Mouse (Mus musculus): Measurements from ENCODE around the gene Mif.

Mif gene

DNA sequence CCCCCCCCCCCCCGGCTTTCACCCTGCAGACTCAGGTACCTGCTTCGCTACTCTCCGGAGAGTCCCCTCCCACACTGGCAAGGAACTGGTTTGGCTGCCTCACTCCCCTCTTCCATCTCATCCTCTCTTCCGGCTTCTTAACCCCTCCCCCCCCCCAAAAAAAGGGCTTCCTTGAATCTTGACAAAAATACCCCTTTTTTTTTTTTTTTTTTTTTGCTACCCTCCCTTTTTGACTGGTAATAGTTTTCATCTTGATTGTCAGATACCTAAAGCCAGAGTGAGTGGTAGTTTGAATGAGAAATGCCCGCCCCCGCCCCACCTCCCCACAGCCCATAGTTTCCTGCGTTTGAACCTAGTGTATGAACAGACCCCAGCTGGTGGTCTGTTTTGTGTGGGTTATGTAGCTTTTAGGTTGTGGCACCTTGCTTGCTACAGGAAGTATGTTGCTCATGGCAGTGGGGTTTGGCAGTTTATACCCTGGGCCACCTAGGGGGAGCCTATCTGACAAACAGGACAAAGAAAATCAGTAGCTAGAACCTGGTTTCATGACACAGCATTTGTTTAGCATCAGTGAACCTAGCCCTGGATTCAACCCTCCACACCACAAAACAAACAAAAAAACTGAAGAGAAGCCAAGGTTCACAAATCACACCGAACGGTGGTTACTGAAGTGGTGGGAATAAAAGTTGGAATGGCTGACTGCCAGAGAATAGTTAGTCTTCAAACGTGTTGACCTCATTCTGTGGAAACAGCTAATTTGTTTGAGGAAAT, 24.1 kb downstream of the Mif start:
- no peak for DNase-seq (ENCODE audit: low spot score)

DNA sequence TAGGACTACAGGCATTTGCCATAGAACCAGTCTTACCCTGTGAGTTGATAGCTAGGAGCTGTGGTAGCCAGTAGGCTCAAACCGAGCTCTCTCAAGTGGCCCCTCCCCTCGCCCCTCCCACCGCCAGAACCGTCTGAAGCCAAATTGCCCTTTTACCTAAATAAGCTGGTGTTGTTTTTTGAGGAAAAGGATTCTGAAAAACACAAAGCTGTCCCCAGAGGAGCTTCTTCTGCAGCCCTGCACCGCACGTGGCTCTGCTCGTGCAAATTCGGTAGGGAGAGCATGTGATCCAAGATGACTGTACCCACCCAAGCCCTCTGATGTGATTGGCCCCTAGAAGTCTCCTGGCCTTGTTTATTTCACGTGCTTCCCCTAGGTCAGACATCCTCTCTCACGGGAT, 24.7 kb downstream of the Mif start:
- peak; percentile 60 for DNase-seq (ENCODE audit: low spot score)

DNA sequence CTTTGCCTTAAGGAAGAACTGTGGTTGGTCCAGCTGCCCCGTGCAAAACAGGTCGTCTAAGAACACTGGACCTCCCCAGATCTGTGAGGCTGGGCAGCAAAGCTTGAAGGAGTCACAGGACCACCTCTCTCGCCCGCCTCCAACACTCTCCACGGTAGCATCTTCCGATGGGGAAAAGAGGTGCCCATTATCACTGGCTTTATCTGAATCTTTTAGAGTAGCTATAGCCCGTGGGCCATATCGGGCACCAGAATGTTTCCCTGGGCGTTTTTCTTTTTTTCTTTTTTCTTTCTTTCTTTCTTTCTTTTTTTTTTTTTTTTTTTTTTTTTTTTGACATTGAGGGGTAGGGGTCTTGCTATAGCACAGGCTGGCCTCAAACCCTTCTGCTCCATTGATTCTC, 25.3 kb downstream of the Mif start:
- DNase-seq (ENCODE audit: low spot score) = no peak

GRCm38 (mm10) chr10:75834250-75834649, 25.8 kb downstream of the Mif start:
- DNase-seq (ENCODE audit: low spot score) = peak; percentile 61

- DNase-seq (ENCODE audit: low spot score) = no peak
These were observed 26.5 kb downstream of the Mif start for GRCm38 (mm10) chr10:75833456-75834080.

DNA sequence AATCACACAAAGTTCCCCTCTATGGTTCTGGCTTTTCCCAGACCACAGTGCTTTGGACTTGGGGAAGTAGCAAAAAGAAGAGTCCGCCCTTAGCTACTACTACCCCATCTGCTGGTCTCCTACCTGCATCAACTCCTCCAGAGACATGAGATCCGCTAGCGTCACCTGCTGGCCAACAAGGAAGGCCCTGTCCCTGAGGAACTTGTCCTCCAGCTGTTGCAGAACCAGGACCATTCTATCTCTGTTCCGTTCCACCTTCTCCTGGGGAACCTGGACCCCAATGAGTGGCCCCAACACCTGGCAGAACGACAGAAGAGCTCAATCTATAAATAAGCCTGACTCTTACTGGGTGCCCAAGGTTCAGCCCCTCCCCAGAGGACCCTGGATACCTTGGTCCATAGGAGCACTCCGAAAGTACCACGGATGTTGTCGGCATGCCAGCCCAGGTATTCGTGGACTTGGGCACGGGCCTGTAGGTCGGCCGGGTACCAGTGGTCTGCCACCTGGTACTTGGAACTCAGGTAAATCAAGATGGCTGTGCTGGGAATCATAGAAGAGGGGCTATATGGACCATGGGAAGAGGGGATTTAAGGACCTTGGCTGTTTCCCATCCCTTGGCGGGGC, 27.7 kb downstream of the Mif start:
- DNase-seq (ENCODE audit: low spot score) = peak; percentile 49

DNA sequence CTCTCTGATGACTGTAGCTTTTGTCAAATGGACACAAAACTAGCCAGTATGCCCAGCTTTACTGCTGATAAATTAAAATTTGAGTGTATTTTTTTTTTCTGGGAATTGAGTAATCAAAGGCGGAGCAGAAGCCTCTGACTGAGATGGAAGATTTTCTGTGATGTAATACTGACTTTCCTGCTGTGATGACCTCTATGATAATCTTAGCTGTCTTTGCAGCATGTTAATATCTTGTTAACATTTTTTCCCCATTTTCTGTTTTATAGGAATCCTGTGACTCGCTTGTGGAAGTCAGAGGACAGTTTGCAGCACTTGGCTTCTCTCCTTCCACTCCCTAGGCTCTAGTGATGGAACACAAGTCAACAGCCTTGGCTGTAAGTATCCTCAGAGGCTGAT, 29.8 kb downstream of the Mif start:
- DNase-seq (ENCODE audit: low spot score) = no peak

DNA sequence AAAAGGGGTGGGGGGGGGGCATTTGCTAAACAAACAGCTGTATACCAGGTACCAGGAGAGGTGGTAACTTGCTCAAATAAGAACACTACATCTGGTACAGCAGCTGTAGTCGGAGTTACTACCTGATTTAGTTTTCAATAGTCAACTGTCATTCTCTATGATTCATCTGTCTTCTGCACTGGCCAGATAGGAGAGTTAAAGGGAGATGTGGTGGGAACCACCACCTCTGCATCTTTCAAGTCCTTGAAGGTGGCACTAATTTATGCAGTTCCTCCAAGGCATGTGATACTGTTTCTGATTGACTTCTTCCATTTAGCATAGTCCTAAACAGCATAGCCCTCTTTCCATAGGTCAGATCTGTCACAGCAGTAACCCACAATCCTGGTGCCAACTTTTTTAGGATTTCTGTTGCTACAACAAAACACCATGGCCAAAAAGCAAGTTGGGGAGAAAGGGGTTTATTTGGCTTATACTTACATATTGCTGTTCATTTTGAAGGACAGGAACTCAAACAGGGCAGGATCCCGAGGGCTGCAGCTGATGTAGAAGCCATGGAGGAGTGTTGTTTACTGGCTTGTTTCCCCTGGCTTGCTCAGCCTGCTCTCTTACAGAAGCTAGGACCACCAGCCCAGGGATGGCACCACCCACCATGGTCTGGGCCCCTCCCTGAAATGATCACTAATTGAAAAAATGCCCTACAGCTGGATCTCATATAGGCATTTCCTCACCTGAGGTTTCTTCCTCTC, 30.3 kb downstream of the Mif start:
- DNase-seq (ENCODE audit: low spot score) = no peak

GRCm38 (mm10) chr10:75828500-75828931, 31.5 kb downstream of the Mif start:
- DNase-seq (ENCODE audit: low spot score) = no peak

GRCm38 (mm10) chr10:75827668-75828360, 32.2 kb downstream of the Mif start:
- DNase-seq (ENCODE audit: low spot score) = no peak

DNA sequence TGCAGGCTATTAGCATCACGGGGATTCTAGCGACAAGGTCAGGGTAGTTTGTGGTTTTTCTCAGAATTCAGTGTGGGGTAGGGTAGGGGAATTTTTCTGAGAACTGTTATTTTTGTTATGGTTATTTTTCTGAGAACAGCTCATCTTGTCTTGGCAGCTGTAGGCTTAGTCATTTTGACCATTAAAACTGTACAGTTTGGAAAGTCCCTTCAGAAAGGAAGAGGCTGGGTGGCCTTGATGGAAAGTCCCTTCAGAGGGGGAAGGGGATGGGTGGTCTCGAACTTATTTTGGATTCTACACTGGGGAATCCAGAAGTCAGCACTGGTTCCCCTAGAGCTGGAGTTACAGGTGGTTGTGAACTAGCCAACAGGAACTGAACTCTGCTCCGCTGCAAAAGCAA, 35.5 kb downstream of the Mif start:
- DNase-seq (ENCODE audit: low spot score) = no peak

DNA sequence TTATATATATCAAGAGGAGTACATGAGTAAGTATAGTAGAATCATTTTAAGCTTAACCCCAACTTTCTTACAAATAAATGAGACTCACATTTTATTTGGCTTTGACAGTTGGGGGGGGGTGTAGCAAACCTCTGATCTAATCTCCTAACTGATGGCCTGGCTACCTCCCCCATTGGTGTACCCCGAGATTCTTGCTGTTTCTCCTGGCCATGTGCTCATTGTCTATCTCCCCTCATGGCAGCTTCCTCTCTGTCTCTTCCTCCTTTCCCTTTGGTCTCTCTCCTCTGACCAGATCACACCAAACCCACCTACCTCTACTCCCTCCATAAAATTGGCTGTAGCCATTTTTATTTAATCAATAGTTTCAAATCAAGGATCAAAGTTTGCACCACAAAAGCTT, 36.3 kb downstream of the Mif start:
- no peak for DNase-seq (ENCODE audit: low spot score)

GRCm38 (mm10) chr10:75822443-75822842, 37.6 kb downstream of the Mif start, which contains the start of gene Gstt4:
Gene Gstt4 (minus strand): TSS chr10:75822543.
- no peak for DNase-seq (ENCODE audit: low spot score)

- no peak for DNase-seq (ENCODE audit: low spot score)
These were observed 40.2 kb downstream of the Mif start for GRCm38 (mm10) chr10:75819882-75820281.

DNA sequence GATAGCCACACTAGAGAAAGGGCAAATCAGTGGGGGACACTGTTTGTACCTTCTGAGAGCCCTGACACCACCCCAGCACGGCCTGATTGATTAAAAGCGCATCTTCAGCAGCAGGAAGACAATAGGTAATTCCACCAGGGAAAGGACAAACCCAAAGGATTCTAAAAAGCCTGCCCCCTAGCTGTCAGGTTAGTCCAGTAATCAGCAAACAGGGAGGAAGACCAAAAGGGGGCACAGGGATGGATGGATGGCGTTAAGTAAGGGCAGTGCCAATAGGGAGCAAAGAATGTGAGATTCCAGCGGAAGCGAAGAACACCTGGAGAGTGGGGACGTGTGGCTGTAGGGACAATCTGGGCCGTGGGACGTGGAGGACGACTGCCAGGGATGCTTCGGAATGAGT, 41.4 kb downstream of the Mif start:
- no peak for DNase-seq (ENCODE audit: low spot score)

Data from spleen, adult 12 weeks (tissue).